Mouse (Mus musculus) brain, embryonic 14.5 days (tissue): ENCODE measurements around the gene Pdzd3. TPM values are rescaled to one million over a fixed set of nuclear protein-coding genes. Genes with fewer than 3 reads are reported as not detected.
"Not testable (repeated sequence)": the region's sequence is repeated elsewhere in the genome, so short reads cannot be mapped to it uniquely, and the experiment has no call there.

Experiments used
- DNase-seq: peaks from one replicate; pipeline ENCODE4 v3.0.0-alpha.2; 2011; ENCODE audit warnings: low read depth
- CTCF ChIP-seq: fragments of 200-500 bp; IDR thresholded peaks from 2 replicates; pipeline ENCODE4 v1.5.1; 2012; ENCODE audit warnings: inconsistent platforms, mild to moderate bottlenecking, moderate library complexity, borderline replicate concordance; ENCODE audit not compliant: insufficient read depth, insufficient read length; ENCODE audit errors: extremely low read depth
- POLR2A ChIP-seq: fragments of 200-500 bp; IDR thresholded peaks from 2 replicates; pipeline ENCODE4 v1.6.1; 2012; ENCODE audit warnings: mild to moderate bottlenecking, inconsistent platforms, borderline replicate concordance; ENCODE audit not compliant: poor library complexity, insufficient read depth, insufficient read length, severe bottlenecking; ENCODE audit errors: extremely low read depth
- polyA plus RNA-seq: library from polyadenylated mRNA; depleted of rRNA; stranded (reverse); fragments of >200 nt; gene quantifications from 2 replicates; pipeline ENCODE4 v1.2.3, GENCODE M21; 2012; rRNA removed

Gene Pdzd3
- 0.57 and 0.78 TPM in 2 replicates for polyA plus RNA-seq

GRCm38 (mm10) chr9:44251314-44251713 is at the start of gene Pdzd3:
TSS of gene Pdzd3 (minus strand) at chr9:44251471.
- DNase-seq = no peak
- no peak for TF ChIP-seq POLR2A
- TF ChIP-seq CTCF = no peak

- not testable (repeated sequence) for DNase-seq
Observed at GRCm38 (mm10) chr9:44300001-44300400, 48.7 kb upstream of the Pdzd3 start.

GRCm38 (mm10) chr9:44292490-44292889 is 41.2 kb upstream of the Pdzd3 start:
- peak; percentile 67 for DNase-seq
- peak; percentile 57; the same call in 1 of the 2 replicates for TF ChIP-seq CTCF
- no peak for TF ChIP-seq POLR2A

DNA sequence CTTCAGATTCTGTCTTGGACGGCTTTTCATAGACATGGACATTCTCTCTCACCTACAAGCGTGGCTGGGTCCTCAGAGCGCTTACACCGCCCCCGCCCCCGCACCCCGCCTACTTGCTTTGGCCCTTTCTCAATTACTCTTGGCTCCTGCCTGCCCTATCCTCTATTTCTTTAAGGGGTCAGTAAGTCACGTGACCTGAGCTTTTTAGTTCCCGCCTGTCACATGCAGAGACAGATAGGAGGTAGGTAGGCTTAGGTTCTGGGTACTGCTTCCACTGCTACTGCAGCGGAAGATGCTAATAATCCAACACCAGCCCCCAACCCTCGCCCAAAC is 37.7 kb upstream of the Pdzd3 start:
- no peak for TF ChIP-seq CTCF
- no peak for TF ChIP-seq POLR2A
- DNase-seq = peak; percentile 40

DNA sequence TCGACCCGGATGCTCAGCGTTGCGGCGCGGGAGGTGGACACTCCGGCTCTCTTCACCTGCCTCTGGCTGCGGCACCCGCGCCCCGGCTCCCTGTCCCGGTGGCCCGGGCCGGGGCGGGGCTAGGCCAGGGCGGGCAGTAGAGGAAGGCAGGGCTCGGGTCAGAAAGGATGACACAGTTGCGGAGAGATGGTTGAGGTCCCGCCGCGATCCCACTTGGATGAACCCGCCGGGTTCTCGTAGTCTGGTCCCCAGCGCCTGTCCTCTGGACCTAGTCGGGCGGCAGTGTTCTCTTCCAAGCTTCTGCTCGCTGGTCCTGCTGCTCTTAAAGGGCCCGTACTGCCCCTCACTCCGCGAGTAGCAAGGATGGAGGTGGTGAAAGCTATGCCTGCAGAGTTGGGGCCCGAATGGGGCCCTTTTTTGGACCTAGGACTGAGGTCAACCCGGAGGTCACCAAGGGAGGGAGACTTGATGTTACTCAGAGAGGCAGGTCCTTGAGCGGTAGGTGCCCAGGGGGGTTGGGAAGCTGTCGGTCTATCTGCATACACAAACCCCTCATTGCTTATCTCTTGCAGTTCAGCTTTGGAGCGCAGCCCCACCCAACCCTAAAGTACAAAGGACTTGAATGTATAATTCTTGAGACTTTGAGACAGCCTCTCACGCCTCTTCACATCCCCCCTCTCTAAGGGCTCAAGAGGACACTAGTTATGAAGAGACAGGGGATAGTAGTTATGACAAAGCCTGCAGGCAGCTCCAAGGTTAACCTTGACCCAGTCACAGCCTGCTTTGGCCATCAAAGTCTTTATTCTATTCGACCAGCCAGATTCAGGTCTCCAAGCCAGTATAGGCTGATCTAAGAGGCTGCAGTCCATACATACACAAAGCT is 37.0 kb upstream of the Pdzd3 start, which contains the start of gene Abcg4:
Gene Abcg4 (minus strand): TSS at position 540 of the 883 bp plus-strand sequence.
- peak; percentile 68 for DNase-seq
- TF ChIP-seq CTCF (no peak), POLR2A (0 out of 2 replicates have a peak, but pooled peaks have one; percentile 14)

DNA sequence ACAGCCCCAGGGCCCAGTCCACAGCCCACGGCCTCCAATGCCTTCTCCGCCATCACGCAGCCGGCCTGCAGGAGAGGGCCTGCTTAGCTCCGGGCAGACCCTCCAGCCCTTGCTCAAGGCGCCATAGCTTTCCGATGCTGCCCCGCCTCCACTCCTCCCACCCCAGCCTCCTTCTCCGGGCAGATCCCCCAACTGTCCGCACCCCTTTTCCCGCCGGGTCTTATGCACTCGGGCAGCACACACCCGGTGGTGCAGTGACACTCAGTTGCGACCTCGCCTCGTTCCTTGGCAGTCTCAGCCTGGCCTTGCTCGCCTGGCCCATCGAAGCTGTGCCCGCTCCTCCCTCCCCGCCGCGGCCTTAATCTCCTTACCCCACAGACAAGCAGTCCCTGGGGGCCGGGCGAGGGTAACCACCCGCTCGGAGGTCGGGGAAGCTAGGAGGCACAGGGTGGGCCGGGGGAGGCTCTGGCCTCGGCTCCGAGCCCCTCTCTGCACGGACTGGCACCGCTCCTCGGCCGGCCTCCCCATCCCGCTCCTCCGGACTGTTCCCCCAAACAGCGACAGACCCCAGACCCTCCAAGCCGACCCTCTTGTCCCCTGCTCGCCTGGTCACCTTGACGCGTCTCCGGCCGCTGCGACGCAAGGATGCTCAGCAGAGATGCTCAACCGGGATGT is 36.3 kb upstream of the Pdzd3 start:
- peak; percentile 71 for DNase-seq
- TF ChIP-seq CTCF = no peak
- 0 out of 2 replicates have a peak, but pooled peaks have one; percentile 2 for TF ChIP-seq POLR2A

GRCm38 (mm10) chr9:44287003-44287400 is 35.7 kb upstream of the Pdzd3 start:
- DNase-seq = peak; percentile 16
- TF ChIP-seq CTCF (no peak), POLR2A (no peak)

DNA sequence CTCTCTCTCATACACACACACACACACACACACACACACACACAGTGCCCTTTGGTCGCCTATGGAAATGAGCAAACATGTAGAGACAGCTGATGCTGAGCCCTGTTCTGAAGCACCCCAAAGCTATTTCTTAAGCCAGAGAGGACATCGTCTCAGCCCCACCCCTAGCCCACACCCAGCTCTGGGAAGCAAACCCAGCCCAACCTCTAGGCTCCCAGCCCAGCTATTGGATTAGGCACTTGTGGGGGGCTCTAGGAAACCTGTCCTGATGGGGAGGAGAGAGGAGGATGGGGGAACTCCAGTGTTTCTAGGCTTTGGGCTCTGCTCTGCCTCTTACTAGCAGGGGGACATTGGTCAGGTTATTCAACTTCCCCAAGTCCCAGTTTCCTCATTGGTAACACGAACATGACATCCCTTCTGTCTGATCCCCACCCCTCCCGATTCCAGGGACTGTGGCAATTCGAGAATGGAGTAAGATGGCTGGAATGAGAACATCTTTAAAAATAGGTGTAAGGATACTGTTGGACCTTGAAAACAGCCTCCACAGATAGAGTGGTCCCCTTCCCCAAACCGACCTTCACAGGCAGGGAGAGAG is 35.1 kb upstream of the Pdzd3 start:
- DNase-seq = no peak
- TF ChIP-seq CTCF = no peak

DNA sequence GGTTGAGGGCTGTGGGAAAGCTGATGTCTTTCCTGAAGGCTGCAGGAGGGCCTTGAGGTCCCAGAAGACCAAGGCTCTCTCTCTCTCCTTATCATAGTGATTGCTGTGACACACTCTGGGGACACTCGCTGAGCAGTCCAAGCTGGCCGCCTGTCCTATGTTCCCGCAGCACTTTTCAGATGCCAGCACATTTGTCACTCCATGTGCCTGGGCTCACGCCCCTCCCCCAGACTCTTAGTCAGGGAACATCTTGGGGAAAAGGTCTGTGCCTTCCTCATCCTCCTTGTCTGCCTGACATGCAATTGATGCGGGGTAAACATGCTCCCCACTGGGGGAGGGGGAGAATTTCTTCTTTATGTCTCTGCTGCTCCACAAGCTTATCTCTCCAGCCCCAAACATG is 31.9 kb upstream of the Pdzd3 start:
- DNase-seq = no peak
- no peak for TF ChIP-seq CTCF
- no peak for TF ChIP-seq POLR2A

DNA sequence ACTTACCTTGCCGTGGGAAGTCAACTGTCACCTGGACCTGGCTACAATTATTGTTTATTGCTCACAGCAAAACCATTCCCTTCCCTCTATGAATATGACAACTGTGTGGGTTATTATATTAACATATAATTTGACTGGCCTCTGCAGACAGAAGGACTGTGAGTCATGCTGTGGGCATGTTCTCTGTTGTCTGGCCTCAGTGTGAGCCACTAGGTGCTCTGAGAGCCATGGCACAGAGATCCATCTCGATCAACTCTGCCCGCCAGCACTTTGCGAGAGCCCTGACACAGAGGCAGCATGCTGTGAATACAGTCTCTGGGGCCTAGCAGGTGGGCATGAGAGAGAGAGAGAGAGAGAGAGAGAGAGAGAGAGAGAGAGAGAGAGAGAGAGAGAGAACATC is 18.7 kb upstream of the Pdzd3 start:
- DNase-seq = no peak
- TF ChIP-seq POLR2A (no peak), CTCF (no peak)

DNA sequence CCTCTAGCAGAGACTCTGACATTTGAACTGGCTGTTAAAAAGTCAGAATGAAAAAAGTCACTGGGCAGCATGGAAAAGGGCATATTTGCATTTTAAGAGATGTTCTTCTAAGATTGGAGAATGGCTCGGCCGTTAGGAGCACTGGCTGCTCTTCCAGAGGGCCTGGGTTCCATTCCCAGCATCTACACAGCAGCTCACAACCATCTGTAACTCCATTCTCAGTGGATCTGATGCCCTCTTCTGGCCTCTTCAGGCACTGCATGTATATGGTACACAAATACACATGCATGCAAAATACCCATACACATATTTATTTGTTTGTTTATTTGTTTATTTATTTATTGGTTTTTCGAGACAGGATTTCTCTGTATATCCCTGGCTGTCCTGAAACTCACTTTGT is 17.8 kb upstream of the Pdzd3 start:
- TF ChIP-seq POLR2A (no peak), CTCF (peak; percentile 30; the same call in 1 of the 2 replicates)
- no peak for DNase-seq

GRCm38 (mm10) chr9:44268432-44268831 is 17.2 kb upstream of the Pdzd3 start, which contains the start of gene Nlrx1:
TSS of gene Nlrx1 (minus strand) at chr9:44268599.
- TF ChIP-seq POLR2A (no peak), CTCF (no peak)
- DNase-seq = no peak

GRCm38 (mm10) chr9:44268027-44268360 is 16.7 kb upstream of the Pdzd3 start:
- TF ChIP-seq CTCF (peak; percentile 60), POLR2A (peak; percentile 46)
- peak; percentile 92 for DNase-seq
